ENCODE assay signal across 17 mouse cellular contexts in genomic region chr9:46118844-46119385, GRCm38 (mm10).
DNase-seq lines count a peak whose midpoint lies in the region; ATAC-seq lines count a peak whose summit lies in the region.
"Had no signal": no experiment of that assay in that cellular context is flagged by ENCODE, and none has a peak within 500 bp of the region (broad histone marks: within the 10 kb centered on the region; RNA-seq: fewer than 3 reads in every experiment).

No protein-coding gene starts in this region.

- no peak overlapping the region for H3K4me3 ChIP-seq in heart, embryonic 15.5 days
- H3K4me3 ChIP-seq in heart, embryonic 12.5 days: no peak overlapping the region
- H3K4me3 ChIP-seq in embryonic facial prominence, embryonic 15.5 days (replicated peaks): no peak overlapping the region
- no peak overlapping the region for H3K4me3 ChIP-seq in liver, embryonic 12.5 days
- H3K4me3 ChIP-seq: forebrain, embryonic 13.5 days; hindbrain, embryonic 10.5 days; neural tube, embryonic 15.5 days had no signal

- peak overlapping the region; percentile 78; the same call in 1 of the 2 replicates for H3K27ac ChIP-seq in heart, embryonic 15.5 days
- no peak overlapping the region for H3K27ac ChIP-seq in heart, embryonic 12.5 days (ENCODE audit: poor library complexity, severe bottlenecking)
- H3K27ac ChIP-seq in embryonic facial prominence, embryonic 15.5 days (replicated peaks): peak overlapping the region; percentile 87
- H3K27ac ChIP-seq in liver, embryonic 12.5 days: no peak overlapping the region
- H3K27ac ChIP-seq: liver, embryonic 14.5 days had no signal

- H3K27me3 ChIP-seq in heart, embryonic 15.5 days: no peaks in the 10 kb centered on the region
- no peaks in the 10 kb centered on the region for H3K27me3 ChIP-seq in heart, embryonic 12.5 days (replicated peaks)
- H3K27me3 ChIP-seq in embryonic facial prominence, embryonic 15.5 days: no peaks in the 10 kb centered on the region
- H3K27me3 ChIP-seq in liver, embryonic 12.5 days (replicated peaks): no peaks in the 10 kb centered on the region
- H3K27me3 ChIP-seq: forebrain, embryonic 13.5 days; neural tube, embryonic 15.5 days had no signal

- DNase-seq in thymus, postnatal 14 days: peak; percentile 18
- no peak for DNase-seq in thymus, postnatal 4 days
- no peak for DNase-seq in layer of hippocampus, postnatal 14 days (ENCODE audit: low spot score in 2 of 2)
- DNase-seq in left cerebral cortex, adult 8-10 months (ENCODE audit: low spot score in 2 of 2): no peak
- DNase-seq: adrenal gland, adult 2 months; cerebellum, adult 11-12 months; cerebellum, postnatal 36 days; lung, postnatal 14 days; retina, postnatal 1 day had no signal

- no peak overlapping the region for H3K9ac ChIP-seq in heart, embryonic 15.5 days
- H3K9ac ChIP-seq in heart, embryonic 12.5 days: no peak overlapping the region
- no peak overlapping the region for H3K9ac ChIP-seq in embryonic facial prominence, embryonic 15.5 days
- H3K9ac ChIP-seq in liver, embryonic 12.5 days: no peak overlapping the region
- H3K9ac ChIP-seq: forebrain, embryonic 13.5 days; liver, embryonic 14.5 days; neural tube, embryonic 15.5 days had no signal

- H3K9me3 ChIP-seq in heart, embryonic 15.5 days (replicated peaks): no peaks in the 10 kb centered on the region
- 0 out of 2 replicates have a peak, but pooled peaks cover 3% of the 10 kb centered on the region for H3K9me3 ChIP-seq in heart, embryonic 12.5 days (replicated peaks)
- H3K9me3 ChIP-seq in embryonic facial prominence, embryonic 15.5 days (replicated peaks): no peaks in the 10 kb centered on the region
- H3K9me3 ChIP-seq in liver, embryonic 12.5 days (replicated peaks): 0 out of 2 replicates have a peak, but pooled peaks cover 4% of the 10 kb centered on the region
- H3K9me3 ChIP-seq: forebrain, embryonic 13.5 days; neural tube, embryonic 15.5 days had no signal

- H3K4me1 ChIP-seq in heart, embryonic 15.5 days (replicated peaks): peaks cover 41% of the 10 kb centered on the region
- H3K4me1 ChIP-seq in heart, embryonic 12.5 days (replicated peaks): peaks cover 45% of the 10 kb centered on the region
- H3K4me1 ChIP-seq in embryonic facial prominence, embryonic 15.5 days: peaks cover 39% of the 10 kb centered on the region
- H3K4me1 ChIP-seq in liver, embryonic 12.5 days: peaks cover 41% of the 10 kb centered on the region

- H3K4me2 ChIP-seq in heart, embryonic 15.5 days: no peak overlapping the region
- no peak overlapping the region for H3K4me2 ChIP-seq in heart, embryonic 12.5 days
- no peak overlapping the region for H3K4me2 ChIP-seq in embryonic facial prominence, embryonic 15.5 days (replicated peaks)
- no peak overlapping the region for H3K4me2 ChIP-seq in liver, embryonic 12.5 days
- H3K4me2 ChIP-seq: forebrain, embryonic 13.5 days; neural tube, embryonic 15.5 days had no signal

- WGBS in heart, embryonic 15.5 days: 86% methylated on average over 8 of the region's 8 CpGs
- 94% methylated on average over 8 of the region's 8 CpGs for WGBS in heart, embryonic 12.5 days
- WGBS in embryonic facial prominence, embryonic 15.5 days: 50% methylated on average over 8 of the region's 8 CpGs
- 69% methylated on average over 8 of the region's 8 CpGs for WGBS in liver, embryonic 12.5 days (ENCODE audit: insufficient replicate concordance)

- ATAC-seq in heart, embryonic 15.5 days (replicated peaks; ENCODE audit: insufficient number of reproducible peaks, insufficient read depth, low FRiP score, low read depth): no peak
- ATAC-seq in heart, embryonic 12.5 days (ENCODE audit: insufficient number of reproducible peaks, low FRiP score): no peak
- no peak for ATAC-seq in embryonic facial prominence, embryonic 15.5 days (ENCODE audit: insufficient number of reproducible peaks, low FRiP score, low TSS enrichment, low read depth)
- no peak for ATAC-seq in liver, embryonic 12.5 days
- ATAC-seq: forebrain, embryonic 13.5 days had no signal

- H3K36me3 ChIP-seq in heart, embryonic 15.5 days: no peaks in the 10 kb centered on the region
- peaks cover 6% of the 10 kb centered on the region; the same call in 1 of the 2 replicates for H3K36me3 ChIP-seq in heart, embryonic 12.5 days
- H3K36me3 ChIP-seq in embryonic facial prominence, embryonic 15.5 days: peaks cover 4% of the 10 kb centered on the region; the same call in 1 of the 2 replicates
- peaks cover 7% of the 10 kb centered on the region for H3K36me3 ChIP-seq in liver, embryonic 12.5 days

Comparison
In these comparisons a context has a peak if more than half of its experiments do, and no peak if none do; other contexts are left out.
1. H3K27ac ChIP-seq: peak in heart, embryonic 15.5 days (single experiment) and embryonic facial prominence, embryonic 15.5 days (single experiment); none in heart, embryonic 12.5 days (single experiment) and liver, embryonic 12.5 days (single experiment).